In genomic region chr8:70615281-70615680, GRCm38 (mm10) we compare ENCODE assay signal across 26 mouse cellular contexts. TPM values are rescaled to one million over a fixed set of nuclear protein-coding genes. Genes with fewer than 3 reads are reported as not detected.
DNase-seq lines count a peak whose midpoint lies in the region; ATAC-seq and TF ChIP-seq lines count a peak whose summit lies in the region.
"Had no signal": no experiment of that assay in that cellular context is flagged by ENCODE, and none has a peak within 500 bp of the region (broad histone marks: within the 10 kb centered on the region; RNA-seq: fewer than 3 reads in every experiment).

No protein-coding gene starts in this region.

- H3K27me3 ChIP-seq in spleen, adult 2 months (ENCODE audit: control insufficient read depth, insufficient read depth, low read length), result no peaks in the 10 kb centered on the region
- no peaks in the 10 kb centered on the region for H3K27me3 ChIP-seq in liver, postnatal 0 days (ENCODE audit: insufficient read depth, low read length)
- H3K27me3 ChIP-seq: forebrain, embryonic 15.5 days; hindbrain, embryonic 15.5 days had no signal

- no peaks in the 10 kb centered on the region for H3K9me3 ChIP-seq in liver, postnatal 0 days (ENCODE audit: low read length)
- H3K9me3 ChIP-seq: embryonic facial prominence, embryonic 15.5 days; forebrain, embryonic 15.5 days; heart, embryonic 15.5 days; hindbrain, embryonic 15.5 days had no signal

- 89% methylated on average over 8 of the region's 8 CpGs for whole genome bisulfite sequencing in spleen, adult 2 months
- WGBS in liver, postnatal 0 days (ENCODE audit: insufficient replicate concordance), result 89% methylated on average over 8 of the region's 8 CpGs

- TF ChIP-seq CTCF in spleen, adult 2 months (IDR thresholded peaks at IDR 0.05; ENCODE audit: extremely low read depth, insufficient read depth, insufficient read length, insufficient replicate concordance), result no peak
- TF ChIP-seq CTCF in liver, postnatal 0 days (IDR thresholded peaks at IDR 0.05; ENCODE audit: low read depth), result no peak

- TF ChIP-seq EP300 in liver, postnatal 0 days (IDR thresholded peaks at IDR 0.05; ENCODE audit: low read depth), result no peak

- no peaks in the 10 kb centered on the region for H3K36me3 ChIP-seq in spleen, adult 2 months (ENCODE audit: control insufficient read depth, insufficient read depth, low read length)
- no peaks in the 10 kb centered on the region for H3K36me3 ChIP-seq in liver, postnatal 0 days (replicated peaks; ENCODE audit: insufficient read depth, low read length)
- H3K36me3 ChIP-seq: embryonic facial prominence, embryonic 15.5 days; forebrain, embryonic 15.5 days; heart, embryonic 15.5 days; hindbrain, embryonic 15.5 days had no signal

- no peak overlapping the region for H3K4me3 ChIP-seq in spleen, adult 2 months (ENCODE audit: extremely low read depth, insufficient read depth, insufficient read length)
- H3K4me3 ChIP-seq in brown adipose tissue, adult 24 weeks (ENCODE audit: insufficient read depth, low read depth, low read length), result no peak overlapping the region
- no peak overlapping the region for H3K4me3 ChIP-seq in liver, postnatal 0 days (ENCODE audit: low read depth, low read length)
- H3K4me3 ChIP-seq: embryonic facial prominence, embryonic 15.5 days; erythroblast, embryonic 14.5 days; forebrain, embryonic 15.5 days; heart, adult 2 months; heart, embryonic 15.5 days; hindbrain, embryonic 15.5 days had no signal

- H3K4me2 ChIP-seq in liver, postnatal 0 days (ENCODE audit: low read depth, low read length), result no peak overlapping the region
- H3K4me2 ChIP-seq: embryonic facial prominence, embryonic 15.5 days; forebrain, embryonic 15.5 days; heart, embryonic 11.5 days; heart, embryonic 15.5 days; hindbrain, embryonic 15.5 days had no signal

- intact Hi-C loops in heart, postnatal 10 days (cut with DNase I), result no loop called here
- intact Hi-C loops in heart, postnatal 25 days (cut with DNase I), result no loop called here

- H3K4me1 ChIP-seq in spleen, adult 2 months (ENCODE audit: control insufficient read depth, insufficient read depth, insufficient read length), result peaks cover 33% of the 10 kb centered on the region; the same call in 1 of the 2 replicates
- no peaks in the 10 kb centered on the region; the same call in 1 of the 2 replicates for H3K4me1 ChIP-seq in brown adipose tissue, adult 24 weeks (ENCODE audit: control insufficient read depth, insufficient read depth, insufficient read length, low read length)
- H3K4me1 ChIP-seq in liver, postnatal 0 days (ENCODE audit: insufficient read depth), result peaks cover 41% of the 10 kb centered on the region

- no peak for TF ChIP-seq POLR2A in spleen, adult 2 months (IDR thresholded peaks at IDR 0.05; ENCODE audit: low read depth, low read length)

- DNase-seq in heart, adult 11 months, result peak; percentile 91
- DNase-seq in heart, postnatal 10 days, result no peak
- DNase-seq in spleen, adult 2 months (ENCODE audit: low read depth in 1 of 2, low spot score in 2 of 2), result no peak
- no peak for DNase-seq in spleen, postnatal 4 days (ENCODE audit: low spot score in 2 of 2)
- no peak for DNase-seq in liver, postnatal 0 days
- DNase-seq in layer of hippocampus, postnatal 36 days, result no peak
- DNase-seq in heart, postnatal 25 days (ENCODE audit: low spot score), result no peak
- DNase-seq: adrenal gland, postnatal 10 days; cerebellum, adult 2 months; cerebellum, postnatal 14 days; embryo, embryonic 11 days; gastrocnemius, postnatal 10 days; heart, postnatal 36 days had no signal

- H3K27ac ChIP-seq in spleen, adult 2 months (ENCODE audit: insufficient read depth, low read length), result 0 out of 2 replicates have a peak overlapping the region, but pooled peaks have one; percentile 5
- peak overlapping the region; percentile 43; the same call in 1 of the 2 replicates for H3K27ac ChIP-seq in brown adipose tissue, adult 24 weeks (replicated peaks; ENCODE audit: low read depth, low read length)
- H3K27ac ChIP-seq in liver, postnatal 0 days (ENCODE audit: low read depth), result peak overlapping the region; percentile 83
- H3K27ac ChIP-seq: embryonic facial prominence, embryonic 15.5 days; forebrain, embryonic 15.5 days; heart, adult 2 months; heart, embryonic 15.5 days; hindbrain, embryonic 15.5 days had no signal

- ATAC-seq in liver, postnatal 0 days, result no peak
- ATAC-seq: forebrain, embryonic 15.5 days had no signal

- no peak overlapping the region for H3K9ac ChIP-seq in liver, postnatal 0 days (replicated peaks)
- H3K9ac ChIP-seq: embryonic facial prominence, embryonic 15.5 days; forebrain, embryonic 15.5 days; heart, embryonic 15.5 days; hindbrain, embryonic 15.5 days had no signal

RNA-seq across cellular contexts. Expression of gene Lrrc25, which starts 0.7 kb away (rescaled TPM):
- total RNA-seq in heart, postnatal 10 days (2021), result 1 to 10 TPM; 1.1 to 1.6 TPM
- 41.6 and 53.1 TPM in 2 replicates for polyA plus RNA-seq in spleen, adult 2 months (2012; rRNA removed)
- polyA plus RNA-seq in brown adipose tissue, adult 24 weeks (2012; ENCODE audit: insufficient read depth, insufficient read length, missing spikeins), result 2.0 TPM in 2 replicates
- polyA plus RNA-seq in liver, postnatal 0 days (2015; fragmentation: Nextera tagmentation; extraction: Ambion mirVana), result 9.8 and 10.4 TPM in 2 replicates
- 1 to 10 TPM in 1 of 2 experiments, under 1 TPM in 1; 0.33 to 1.0 TPM for total RNA-seq in layer of hippocampus, postnatal 36 days (2021)
- total RNA-seq in heart, postnatal 25 days (2021), result 1 to 10 TPM; 1.4 to 1.5 TPM
- polyA plus RNA-seq: C2C12 had no signal

RNA-seq across cellular contexts. Expression of gene Ssbp4, which starts 6.6 kb away (rescaled TPM):
- total RNA-seq in heart, postnatal 10 days (2021), result 10 to 100 TPM; 54.7 to 55.6 TPM
- 168 and 256 TPM in 2 replicates for polyA plus RNA-seq in spleen, adult 2 months (2012; rRNA removed)
- 29.6 and 45.0 TPM in 2 replicates for polyA plus RNA-seq in brown adipose tissue, adult 24 weeks (2012; ENCODE audit: insufficient read depth, insufficient read length, missing spikeins)
- polyA plus RNA-seq in liver, postnatal 0 days (2015; fragmentation: Nextera tagmentation; extraction: Ambion mirVana), result 32.5 and 35.4 TPM in 2 replicates
- 100 to 1,000 TPM; 276 to 279 TPM for total RNA-seq in layer of hippocampus, postnatal 36 days (2021)
- total RNA-seq in heart, postnatal 25 days (2021), result 10 to 100 TPM; 37.0 to 37.7 TPM

RNA-seq across cellular contexts. Expression of gene Gdf15, which starts 17.0 kb away (rescaled TPM):
- 1 to 10 TPM in 1 of 2 experiments, under 1 TPM in 1; 0.86 to 1.1 TPM for total RNA-seq in heart, postnatal 10 days (2021)
- polyA plus RNA-seq in spleen, adult 2 months (2012; rRNA removed), result 5.2 and 6.0 TPM in 2 replicates
- 1.7 TPM in 2 replicates for polyA plus RNA-seq in brown adipose tissue, adult 24 weeks (2012; ENCODE audit: insufficient read depth, insufficient read length, missing spikeins)
- polyA plus RNA-seq in liver, postnatal 0 days (2015; fragmentation: Nextera tagmentation; extraction: Ambion mirVana), result 2.1 and 2.3 TPM in 2 replicates
- not detected for total RNA-seq in layer of hippocampus, postnatal 36 days (2021)
- under 1 TPM; 0.56 to 0.73 TPM for total RNA-seq in heart, postnatal 25 days (2021)
- total RNA-seq: common myeloid progenitor, adult 5-6 weeks; gastrocnemius, postnatal 10 days had no signal
- polyA plus RNA-seq: embryonic facial prominence, embryonic 11.5 days; erythroblast, embryonic 14.5 days; forebrain, embryonic 11.5 days; forebrain, embryonic 15.5 days; hindbrain, embryonic 11.5 days had no signal

RNA-seq across cellular contexts. Expression of gene Isyna1, which starts 21.1 kb away (rescaled TPM):
- total RNA-seq in heart, postnatal 10 days (2021), result 10 to 100 TPM; 25.8 to 29.6 TPM
- 136 and 189 TPM in 2 replicates for polyA plus RNA-seq in spleen, adult 2 months (2012; rRNA removed)
- 7.7 and 17.4 TPM in 2 replicates for polyA plus RNA-seq in brown adipose tissue, adult 24 weeks (2012; ENCODE audit: insufficient read depth, insufficient read length, missing spikeins)
- 18.8 and 21.6 TPM in 2 replicates for polyA plus RNA-seq in liver, postnatal 0 days (2015; fragmentation: Nextera tagmentation; extraction: Ambion mirVana)
- 10 to 100 TPM; 42.9 to 54.3 TPM for total RNA-seq in layer of hippocampus, postnatal 36 days (2021)
- 10 to 100 TPM; 21.5 to 25.1 TPM for total RNA-seq in heart, postnatal 25 days (2021)

RNA-seq across cellular contexts. Expression of gene Pgpep1, which starts 44.9 kb away (rescaled TPM):
- 10 to 100 TPM; 39.6 to 42.9 TPM for total RNA-seq in heart, postnatal 10 days (2021)
- polyA plus RNA-seq in spleen, adult 2 months (2012; rRNA removed), result 18.2 and 22.2 TPM in 2 replicates
- polyA plus RNA-seq in brown adipose tissue, adult 24 weeks (2012; ENCODE audit: insufficient read depth, insufficient read length, missing spikeins), result 31.0 and 37.7 TPM in 2 replicates
- polyA plus RNA-seq in liver, postnatal 0 days (2015; fragmentation: Nextera tagmentation; extraction: Ambion mirVana), result 31.0 and 32.2 TPM in 2 replicates
- 10 to 100 TPM; 23.1 TPM for total RNA-seq in layer of hippocampus, postnatal 36 days (2021)
- 10 to 100 TPM; 46.8 to 47.5 TPM for total RNA-seq in heart, postnatal 25 days (2021)

Comparison
In these comparisons a context has a peak if more than half of its experiments do, and no peak if none do; other contexts are left out.
1. H3K27ac ChIP-seq: peak in every context shown above with its lines; median percentile 83 in liver, postnatal 0 days; 43 in brown adipose tissue, adult 24 weeks; 5 in spleen, adult 2 months.
2. RNA of gene Ssbp4, which starts 6.6 kb away (total RNA-seq): 276 to 279 TPM in layer of hippocampus, postnatal 36 days; 54.7 to 55.6 TPM in heart, postnatal 10 days and 37.0 to 37.7 TPM in heart, postnatal 25 days; every median in the first group is over 4 times any median in the second.